Mouse (Mus musculus) limb, embryonic 11.5 days (tissue): ENCODE results near the gene Cyren. TPM values are rescaled to one million over a fixed set of nuclear protein-coding genes. Genes with fewer than 3 reads are reported as not detected.
A peak's percentile ranks its signal among the peaks of the same experiment; 100 is the strongest.

Source experiments
- ATAC-seq: fragments of 200-750 bp; cut with Nextera tagmentation; 2 replicates; pipeline ENCODE4 v1.8.0; 2017; ENCODE audit warnings: low read depth; ENCODE audit not compliant: insufficient number of reproducible peaks, low FRiP score, low TSS enrichment
- DNase-seq: peaks from one replicate; pipeline ENCODE4 v3.0.0-alpha.2; 2015; ENCODE audit warnings: low spot score
- H3K27ac ChIP-seq: fragments of 300-500 bp; sonication (generic); replicated peaks from 2 replicates; pipeline ENCODE4 v1.5.1; 2014; ENCODE audit warnings: low read depth, mild to moderate bottlenecking, low read length
- H3K27me3 ChIP-seq: fragments of 300-500 bp; sonication (generic); 2 replicates; pipeline ENCODE4 v1.6.1; 2014; ENCODE audit warnings: mild to moderate bottlenecking, low read length, mixed read lengths; ENCODE audit not compliant: control insufficient read depth, insufficient read depth
- H3K36me3 ChIP-seq: fragments of 300-500 bp; sonication (generic); 2 replicates; pipeline ENCODE4 v1.6.1; 2014; ENCODE audit warnings: mild to moderate bottlenecking, low read length, moderate library complexity, mixed read lengths; ENCODE audit not compliant: control insufficient read depth, insufficient read depth
- H3K4me1 ChIP-seq: fragments of 300-500 bp; sonication (generic); 2 replicates; pipeline ENCODE4 v1.6.1; 2014; ENCODE audit warnings: low read length, mixed read lengths; ENCODE audit not compliant: control insufficient read depth, insufficient read depth
- H3K4me2 ChIP-seq: fragments of 300-500 bp; sonication (generic); 2 replicates; pipeline ENCODE4 v1.6.1; 2014; ENCODE audit warnings: low read depth, mild to moderate bottlenecking, moderate library complexity; ENCODE audit not compliant: severe bottlenecking
- H3K4me3 ChIP-seq: fragments of 300-500 bp; sonication (generic); 2 replicates; pipeline ENCODE4 v1.5.1; 2014; ENCODE audit warnings: low read depth, low read length
- H3K9ac ChIP-seq: fragments of 300-500 bp; sonication (generic); 2 replicates; pipeline ENCODE4 v1.6.1; 2014; ENCODE audit warnings: mild to moderate bottlenecking, low read length
- H3K9me3 ChIP-seq: fragments of 300-500 bp; sonication (generic); 2 replicates; pipeline ENCODE4 v1.6.1; 2016; ENCODE audit warnings: low read length; ENCODE audit not compliant: control insufficient read depth
- WGBS: fragments of 180-500 bp; shearing (Covaris S2); extraction: QIAGEN DNeasy Blood & Tissue Kit; methylation state at CpG from one replicate; pipeline ENCODE4 v1.1.7; 2014; 5-methylcytosine and 5-hydroxymethylcytosine counted together
- polyA plus RNA-seq: library from polyadenylated mRNA; unstranded; fragments of >200 nt; fragmentation: Nextera tagmentation; extraction: Ambion mirVana; gene quantifications from 2 replicates; pipeline ENCODE4 v1.2.1, GENCODE M21; 2014

Cyren gene
- polyA plus RNA-seq = 15.0 and 15.2 TPM in 2 replicates

GRCm38 (mm10) chr6:34877509-34878321 is at the start of gene Cyren:
TSS of gene Cyren (minus strand) at chr6:34878060.
- no peaks in the 10 kb centered on the region; the same call in 1 of the 2 replicates for H3K36me3 ChIP-seq
- H3K27ac ChIP-seq = peak within 1 kb of the TSS; percentile 81
- H3K9ac ChIP-seq = peak within 1 kb of the TSS; percentile 89
- no peaks in the 10 kb centered on the region for H3K27me3 ChIP-seq
- H3K4me2 ChIP-seq = peak within 1 kb of the TSS; percentile 58
- WGBS = under 1% methylated on average over 56 of the region's 56 CpGs
- ATAC-seq (peak; percentile 88), DNase-seq (peak; percentile 92)
- H3K4me1 ChIP-seq = peaks cover 8% of the 10 kb centered on the region
- H3K4me3 ChIP-seq = peak within 1 kb of the TSS; percentile 66
- no peaks in the 10 kb centered on the region for H3K9me3 ChIP-seq

DNA sequence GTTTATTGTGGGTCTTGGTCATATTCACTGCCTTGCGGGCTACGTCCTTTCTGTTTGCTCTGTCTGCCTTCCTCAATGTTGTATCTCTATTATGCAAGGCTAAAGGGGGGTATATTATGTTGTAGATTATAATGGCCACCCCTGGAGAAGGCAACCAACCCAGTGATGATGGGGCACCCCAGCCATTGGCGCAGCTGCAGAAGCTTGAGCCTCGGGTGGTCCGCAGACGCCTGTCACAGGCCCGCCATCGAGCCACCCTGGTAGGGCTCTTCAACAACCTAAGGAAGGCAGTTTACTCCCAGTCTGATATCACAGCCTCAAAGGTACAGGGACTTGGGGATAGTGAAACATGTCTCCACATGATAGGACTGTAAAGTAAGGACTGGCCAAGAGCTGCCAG is 49.7 kb upstream of the Cyren start:
- H3K4me2 ChIP-seq = no peak overlapping the region
- H3K27ac ChIP-seq = no peak overlapping the region
- no peaks in the 10 kb centered on the region for H3K27me3 ChIP-seq
- no peak overlapping the region for H3K4me3 ChIP-seq
- H3K4me1 ChIP-seq = no peaks in the 10 kb centered on the region
- no peaks in the 10 kb centered on the region for H3K36me3 ChIP-seq
- H3K9ac ChIP-seq = no peak overlapping the region
- DNase-seq (no peak), ATAC-seq (no peak)
- 93% methylated on average over 8 of the region's 8 CpGs for WGBS
- no peaks in the 10 kb centered on the region for H3K9me3 ChIP-seq

- Histone ChIP-seq H3K9ac (no peak overlapping the region), H3K27ac (no peak overlapping the region), H3K4me2 (no peak overlapping the region), H3K4me1 (no peaks in the 10 kb centered on the region), H3K9me3 (no peaks in the 10 kb centered on the region), H3K27me3 (no peaks in the 10 kb centered on the region), H3K36me3 (no peaks in the 10 kb centered on the region), H3K4me3 (no peak overlapping the region)
- WGBS = 47% methylated on average over 4 of the region's 4 CpGs
- DNase-seq = peak; percentile 86
- ATAC-seq = no peak
Measured at GRCm38 (mm10) chr6:34927156-34927555, 49.3 kb upstream of the Cyren start.

- H3K4me1 ChIP-seq = 0 out of 2 replicates have a peak, but pooled peaks cover 2% of the 10 kb centered on the region
- ATAC-seq (no peak), DNase-seq (peak; percentile 49)
- no peak overlapping the region for H3K27ac ChIP-seq
- WGBS = 60% methylated on average over 12 of the region's 14 CpGs
- no peaks in the 10 kb centered on the region for H3K27me3 ChIP-seq
- H3K36me3 ChIP-seq = no peaks in the 10 kb centered on the region
- no peaks in the 10 kb centered on the region for H3K9me3 ChIP-seq
- no peak overlapping the region for H3K4me3 ChIP-seq
- H3K4me2 ChIP-seq = no peak overlapping the region
- H3K9ac ChIP-seq = no peak overlapping the region
Measured at GRCm38 (mm10) chr6:34921941-34922340, 44.1 kb upstream of the Cyren start.

GRCm38 (mm10) chr6:34920631-34921030 is 42.8 kb upstream of the Cyren start:
- no peak overlapping the region for H3K4me2 ChIP-seq
- ATAC-seq (no peak), DNase-seq (no peak)
- no peak overlapping the region for H3K9ac ChIP-seq
- H3K27me3 ChIP-seq = no peaks in the 10 kb centered on the region
- H3K4me1 ChIP-seq = 0 out of 2 replicates have a peak, but pooled peaks cover 4% of the 10 kb centered on the region
- no peak overlapping the region for H3K27ac ChIP-seq
- H3K4me3 ChIP-seq = no peak overlapping the region
- no peaks in the 10 kb centered on the region for H3K9me3 ChIP-seq
- no peaks in the 10 kb centered on the region for H3K36me3 ChIP-seq
- 94% methylated on average over 12 of the region's 12 CpGs for WGBS

GRCm38 (mm10) chr6:34919956-34920355 is 42.1 kb upstream of the Cyren start, which contains the start of gene Stra8:
TSS of gene Stra8 (plus strand) at chr6:34920163.
- no peak within 1 kb of the TSS for H3K4me3 ChIP-seq
- H3K27ac ChIP-seq = no peak within 1 kb of the TSS
- 0 out of 2 replicates have a peak, but pooled peaks cover 4% of the 10 kb centered on the region for H3K4me1 ChIP-seq
- H3K9ac ChIP-seq = no peak within 1 kb of the TSS
- no peaks in the 10 kb centered on the region for H3K27me3 ChIP-seq
- no peaks in the 10 kb centered on the region for H3K36me3 ChIP-seq
- H3K4me2 ChIP-seq = no peak within 1 kb of the TSS
- DNase-seq (no peak), ATAC-seq (no peak)
- H3K9me3 ChIP-seq = no peaks in the 10 kb centered on the region
- WGBS = 45% methylated on average over 10 of the region's 10 CpGs

DNA sequence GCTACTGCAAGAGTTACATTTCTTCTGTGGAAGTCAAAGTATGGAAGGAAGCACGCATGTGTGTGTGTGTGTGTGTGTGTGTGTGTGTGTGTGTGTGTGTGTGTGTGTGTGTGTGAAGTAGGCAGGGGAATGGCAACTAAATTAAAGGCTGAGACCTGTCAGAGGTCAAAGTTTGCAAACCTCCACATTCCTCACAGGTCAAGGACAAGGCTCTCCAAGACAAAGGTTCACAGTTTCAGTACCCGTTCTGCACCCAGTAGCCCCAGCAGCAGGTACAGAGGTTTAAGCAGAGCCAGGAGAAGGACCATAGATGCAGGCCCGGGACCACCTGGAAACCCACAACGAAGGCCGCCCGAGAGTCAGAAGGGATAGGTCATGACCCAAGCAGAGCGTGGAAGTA is 41.3 kb upstream of the Cyren start:
- WGBS = 51% methylated on average over 7 of the region's 7 CpGs
- Histone ChIP-seq H3K36me3 (no peaks in the 10 kb centered on the region), H3K4me2 (no peak overlapping the region), H3K4me3 (no peak overlapping the region), H3K9ac (no peak overlapping the region), H3K27me3 (no peaks in the 10 kb centered on the region), H3K4me1 (0 out of 2 replicates have a peak, but pooled peaks cover 4% of the 10 kb centered on the region), H3K9me3 (no peaks in the 10 kb centered on the region), H3K27ac (no peak overlapping the region)
- ATAC-seq (no peak), DNase-seq (no peak)

DNA sequence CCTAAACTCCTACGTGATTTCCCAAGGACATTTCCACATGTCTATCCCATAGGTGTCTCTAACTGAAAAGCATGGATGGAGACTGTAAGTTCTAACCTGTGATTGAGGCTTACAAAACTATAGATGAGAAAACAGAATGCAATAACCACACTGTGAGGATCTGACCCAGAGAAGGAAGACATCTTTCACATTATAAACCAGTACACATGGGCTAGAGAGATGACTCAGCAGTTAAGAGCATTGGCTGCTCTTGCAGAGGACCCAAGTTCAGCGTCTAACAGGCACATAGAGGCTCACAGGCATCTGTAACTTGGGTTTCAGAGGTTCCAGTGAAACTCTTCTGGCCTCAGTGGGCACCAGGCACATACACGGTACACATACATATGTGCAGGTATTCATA is 36.6 kb upstream of the Cyren start:
- Histone ChIP-seq H3K4me2 (no peak overlapping the region), H3K9me3 (no peaks in the 10 kb centered on the region), H3K9ac (no peak overlapping the region), H3K36me3 (no peaks in the 10 kb centered on the region), H3K4me3 (no peak overlapping the region), H3K27ac (no peak overlapping the region), H3K27me3 (no peaks in the 10 kb centered on the region), H3K4me1 (peaks cover 10% of the 10 kb centered on the region; the same call in 1 of the 2 replicates)
- WGBS = 83% methylated on average over 3 of the region's 3 CpGs
- no peak for ATAC-seq
- DNase-seq = no peak
